Mouse (Mus musculus): Measurements from ENCODE around the gene Gp1ba. TPM values are rescaled to one million over a fixed set of nuclear protein-coding genes. Genes with fewer than 3 reads are reported as not detected.

Gene Gp1ba
- polyA plus RNA-seq, 1 experiment from 2014 or later, result 0.15 TPM

- H3K9ac ChIP-seq, result no peak overlapping the region
- H3K4me1 ChIP-seq, result peaks cover 5% of the 10 kb centered on the region
- no peaks in the 10 kb centered on the region for H3K9me3 ChIP-seq
- no peak overlapping the region for H3K4me3 ChIP-seq
- H3K4me2 ChIP-seq (replicated peaks), result no peak overlapping the region
- H3K27ac ChIP-seq, result no peak overlapping the region
- ATAC-seq (ENCODE audit: insufficient number of reproducible peaks, insufficient read depth, low FRiP score, low TSS enrichment), result no peak
- H3K27me3 ChIP-seq, result no peaks in the 10 kb centered on the region
- WGBS, result 70% methylated on average over 9 of the region's 9 CpGs
- H3K36me3 ChIP-seq, result peaks cover 44% of the 10 kb centered on the region
Measured at GRCm38 (mm10) chr11:70678092-70678491, 39.2 kb downstream of the Gp1ba start.

GRCm38 (mm10) chr11:70678576-70678975, 39.7 kb downstream of the Gp1ba start:
- Histone ChIP-seq H3K36me3 (peaks cover 47% of the 10 kb centered on the region), H3K27ac (no peak overlapping the region), H3K4me3 (no peak overlapping the region), H3K9me3 (no peaks in the 10 kb centered on the region), H3K9ac (no peak overlapping the region), H3K4me2 (replicated peaks) (no peak overlapping the region), H3K27me3 (no peaks in the 10 kb centered on the region), H3K4me1 (peaks cover 5% of the 10 kb centered on the region)
- WGBS, result 46% methylated on average over 2 of the region's 2 CpGs
- no peak for ATAC-seq (ENCODE audit: insufficient number of reproducible peaks, insufficient read depth, low FRiP score, low TSS enrichment)

- H3K36me3 ChIP-seq, result peaks cover 49% of the 10 kb centered on the region
- no peak overlapping the region for H3K27ac ChIP-seq
- ATAC-seq (ENCODE audit: insufficient number of reproducible peaks, insufficient read depth, low FRiP score, low TSS enrichment), result no peak
- no peak overlapping the region for H3K4me2 ChIP-seq (replicated peaks)
- H3K4me3 ChIP-seq, result no peak overlapping the region
- WGBS, result 95% methylated on average over 8 of the region's 8 CpGs
- peaks cover 5% of the 10 kb centered on the region for H3K4me1 ChIP-seq
- no peak overlapping the region for H3K9ac ChIP-seq
- H3K27me3 ChIP-seq, result no peaks in the 10 kb centered on the region
- no peaks in the 10 kb centered on the region for H3K9me3 ChIP-seq
Measured at GRCm38 (mm10) chr11:70679361-70679760, 40.4 kb downstream of the Gp1ba start.

- H3K9ac ChIP-seq, result no peak overlapping the region
- no peak overlapping the region for H3K27ac ChIP-seq
- no peak for ATAC-seq (ENCODE audit: insufficient number of reproducible peaks, insufficient read depth, low FRiP score, low TSS enrichment)
- peaks cover 5% of the 10 kb centered on the region for H3K4me1 ChIP-seq
- no peak overlapping the region for H3K4me2 ChIP-seq (replicated peaks)
- H3K27me3 ChIP-seq, result no peaks in the 10 kb centered on the region
- H3K9me3 ChIP-seq, result no peaks in the 10 kb centered on the region
- peaks cover 53% of the 10 kb centered on the region for H3K36me3 ChIP-seq
- no peak overlapping the region for H3K4me3 ChIP-seq
- WGBS, result 89% methylated on average over 8 of the region's 8 CpGs
Measured at GRCm38 (mm10) chr11:70679894-70680293, 41.0 kb downstream of the Gp1ba start.

GRCm38 (mm10) chr11:70681170-70681569, 42.2 kb downstream of the Gp1ba start:
- H3K4me3 ChIP-seq, result no peak overlapping the region
- H3K9me3 ChIP-seq, result no peaks in the 10 kb centered on the region
- 61% methylated on average over 12 of the region's 12 CpGs for WGBS
- H3K4me2 ChIP-seq (replicated peaks), result no peak overlapping the region
- peaks cover 47% of the 10 kb centered on the region for H3K36me3 ChIP-seq
- peaks cover 5% of the 10 kb centered on the region for H3K4me1 ChIP-seq
- H3K27ac ChIP-seq, result no peak overlapping the region
- H3K9ac ChIP-seq, result peak overlapping the region; percentile 27; the same call in 1 of the 2 replicates
- ATAC-seq (ENCODE audit: insufficient number of reproducible peaks, insufficient read depth, low FRiP score, low TSS enrichment), result no peak
- H3K27me3 ChIP-seq, result no peaks in the 10 kb centered on the region

- Histone ChIP-seq H3K4me2 (replicated peaks) (no peak overlapping the region), H3K9me3 (no peaks in the 10 kb centered on the region), H3K4me3 (no peak overlapping the region), H3K9ac (no peak overlapping the region), H3K27me3 (no peaks in the 10 kb centered on the region), H3K36me3 (peaks cover 44% of the 10 kb centered on the region), H3K27ac (no peak overlapping the region), H3K4me1 (peaks cover 13% of the 10 kb centered on the region)
- ATAC-seq (ENCODE audit: insufficient number of reproducible peaks, insufficient read depth, low FRiP score, low TSS enrichment), result no peak
- WGBS, result 16% methylated on average over 11 of the region's 11 CpGs
Measured at GRCm38 (mm10) chr11:70681897-70682581, 43.1 kb downstream of the Gp1ba start.

GRCm38 (mm10) chr11:70683640-70684039, 44.7 kb downstream of the Gp1ba start:
- H3K9ac ChIP-seq, result no peak overlapping the region
- no peaks in the 10 kb centered on the region for H3K9me3 ChIP-seq
- H3K27ac ChIP-seq, result no peak overlapping the region
- H3K4me2 ChIP-seq (replicated peaks), result no peak overlapping the region
- peaks cover 44% of the 10 kb centered on the region for H3K36me3 ChIP-seq
- H3K4me1 ChIP-seq, result peaks cover 19% of the 10 kb centered on the region
- WGBS, result 91% methylated on average over 5 of the region's 5 CpGs
- H3K27me3 ChIP-seq, result no peaks in the 10 kb centered on the region
- no peak overlapping the region for H3K4me3 ChIP-seq
- ATAC-seq (ENCODE audit: insufficient number of reproducible peaks, insufficient read depth, low FRiP score, low TSS enrichment), result no peak

- Histone ChIP-seq H3K27me3 (no peaks in the 10 kb centered on the region), H3K9me3 (no peaks in the 10 kb centered on the region), H3K36me3 (peaks cover 29% of the 10 kb centered on the region), H3K4me3 (peak overlapping the region; percentile 87), H3K4me1 (peaks cover 20% of the 10 kb centered on the region), H3K27ac (peak overlapping the region; percentile 82), H3K9ac (peak overlapping the region; percentile 78), H3K4me2 (replicated peaks) (peak overlapping the region; percentile 90)
- 4% methylated on average over 16 of the region's 16 CpGs for WGBS
- peak; percentile 74 for ATAC-seq (ENCODE audit: insufficient number of reproducible peaks, insufficient read depth, low FRiP score, low TSS enrichment)
Measured at GRCm38 (mm10) chr11:70686901-70687566, 48.1 kb downstream of the Gp1ba start.

- Histone ChIP-seq H3K4me1 (peaks cover 17% of the 10 kb centered on the region), H3K4me2 (replicated peaks) (peak within 1 kb of the TSS; percentile 90), H3K9me3 (no peaks in the 10 kb centered on the region), H3K27me3 (no peaks in the 10 kb centered on the region), H3K9ac (peak within 1 kb of the TSS; percentile 78), H3K27ac (peak within 1 kb of the TSS; percentile 82), H3K36me3 (peaks cover 25% of the 10 kb centered on the region), H3K4me3 (peak within 1 kb of the TSS; percentile 87)
- WGBS, result 0% methylated on average over 52 of the region's 55 CpGs
- peak; percentile 82 for ATAC-seq (ENCODE audit: insufficient number of reproducible peaks, insufficient read depth, low FRiP score, low TSS enrichment)
Measured at GRCm38 (mm10) chr11:70687601-70688199, 48.8 kb downstream of the Gp1ba start, which contains the start of gene Camta2. Gene Camta2, minus strand, starts transcription at chr11:70688105.

GRCm38 (mm10) chr11:70688372-70688771, 49.5 kb downstream of the Gp1ba start:
- no peak for ATAC-seq (ENCODE audit: insufficient number of reproducible peaks, insufficient read depth, low FRiP score, low TSS enrichment)
- 15% methylated on average over 8 of the region's 8 CpGs for WGBS
- Histone ChIP-seq H3K9me3 (no peaks in the 10 kb centered on the region), H3K4me1 (peaks cover 17% of the 10 kb centered on the region), H3K9ac (peak overlapping the region; percentile 78), H3K27me3 (no peaks in the 10 kb centered on the region), H3K4me2 (replicated peaks) (peak overlapping the region; percentile 90), H3K4me3 (peak overlapping the region; percentile 87), H3K36me3 (peaks cover 20% of the 10 kb centered on the region), H3K27ac (no peak overlapping the region)

- 63% methylated on average over 4 of the region's 4 CpGs for WGBS
- Histone ChIP-seq H3K27ac (no peak overlapping the region), H3K27me3 (no peaks in the 10 kb centered on the region), H3K4me3 (no peak overlapping the region), H3K36me3 (peaks cover 9% of the 10 kb centered on the region; the same call in 1 of the 2 replicates), H3K9ac (no peak overlapping the region), H3K4me2 (replicated peaks) (no peak overlapping the region), H3K9me3 (no peaks in the 10 kb centered on the region), H3K4me1 (peaks cover 17% of the 10 kb centered on the region)
- no peak for ATAC-seq (ENCODE audit: insufficient number of reproducible peaks, insufficient read depth, low FRiP score, low TSS enrichment)
Measured at GRCm38 (mm10) chr11:70689578-70689977, 50.7 kb downstream of the Gp1ba start.
